Mouse (Mus musculus) pancreas, adult 10 weeks (tissue): ENCODE measurements around the gene Borcs8. TPM values are rescaled to one million over a fixed set of nuclear protein-coding genes. Genes with fewer than 3 reads are reported as not detected.

Experiments used
- polyA plus RNA-seq: library from polyadenylated mRNA; stranded (reverse); fragments of 350-450 nt; fragmentation: Illumina TruSeq; extraction: RNeasy Lipid Tissue Mini Kit (QIAGEN cat#74804); gene quantifications from one replicate; pipeline ENCODE4 v1.2.3, GENCODE M21; 2015; ENCODE audit warnings: low read depth, low replicate concordance; ENCODE audit not compliant: insufficient read depth

Gene Borcs8
- 10.1 TPM for polyA plus RNA-seq

GRCm38 (mm10) chr8:70139026-70139857, at the start of gene Borcs8, which contains the start of the genes Rfxank and Mef2b:
Gene Borcs8, plus strand, starts transcription at chr8:70139499.
Gene Rfxank, minus strand, starts transcription at chr8:70139154.
Gene Mef2b, plus strand, starts transcription at chr8:70139711.

GRCm38 (mm10) chr8:70120667-70121066, 18.6 kb upstream of the Borcs8 start, which contains the start of gene Ncan:
Gene Ncan, minus strand, starts transcription at chr8:70120873.

GRCm38 (mm10) chr8:70131166-70131883, 8.0 kb upstream of the Borcs8 start, which contains the start of gene Nr2c2ap:
Gene Nr2c2ap, plus strand, starts transcription at chr8:70131333.

GRCm38 (mm10) chr8:70172043-70172681, 32.9 kb downstream of the Borcs8 start, which contains the start of gene Tmem161a:
Gene Tmem161a, plus strand, starts transcription at chr8:70172356.

Other genes starting within 250 kb of the Borcs8 start
- gene Tssk6, start 237.3 kb upstream of the Borcs8 start, polyA plus RNA-seq, result not detected
- 45.3 TPM for gene Ndufa13, start 236.9 kb upstream of the Borcs8 start, polyA plus RNA-seq
- not detected for gene Yjefn3, start 236.8 kb upstream of the Borcs8 start, polyA plus RNA-seq
- gene Gatad2a, start 143.1 kb upstream of the Borcs8 start, polyA plus RNA-seq, result 7.8 TPM
- gene Mau2, start 96.8 kb upstream of the Borcs8 start, polyA plus RNA-seq, result 15.9 TPM
- 55.8 TPM for gene Sugp1, start 96.7 kb upstream of the Borcs8 start, polyA plus RNA-seq
- gene Tm6sf2, start 66.6 kb upstream of the Borcs8 start, polyA plus RNA-seq, result 10.5 TPM
- gene Hapln4, start 56.0 kb upstream of the Borcs8 start, polyA plus RNA-seq, result 6.6 TPM
- gene Ncan, start 18.6 kb upstream of the Borcs8 start, polyA plus RNA-seq, result not detected
- 6.3 TPM for gene Nr2c2ap, start 8.2 kb upstream of the Borcs8 start, polyA plus RNA-seq
- 5.8 TPM for gene Rfxank, start 345 bp upstream of the Borcs8 start, polyA plus RNA-seq
- gene Mef2b, start 212 bp downstream of the Borcs8 start, polyA plus RNA-seq, result not detected
- gene Tmem161a, start 32.9 kb downstream of the Borcs8 start, polyA plus RNA-seq, result 8.3 TPM
- gene Slc25a42, start 72.8 kb downstream of the Borcs8 start, polyA plus RNA-seq, result 6.8 TPM
- gene Sugp2, start 94.7 kb downstream of the Borcs8 start, polyA plus RNA-seq, result 9.1 TPM
- 5.1 TPM for gene Armc6, start 95.0 kb downstream of the Borcs8 start, polyA plus RNA-seq
- 3.4 TPM for gene Homer3, start 143.3 kb downstream of the Borcs8 start, polyA plus RNA-seq
- gene Ddx49, start 163.0 kb downstream of the Borcs8 start, polyA plus RNA-seq, result 16.1 TPM
- gene Cope, start 163.0 kb downstream of the Borcs8 start, polyA plus RNA-seq, result 97.1 TPM
- not detected for gene Cers1, start 176.3 kb downstream of the Borcs8 start, polyA plus RNA-seq
- not detected for gene Gdf1, start 190.3 kb downstream of the Borcs8 start, polyA plus RNA-seq
- gene Upf1, start 213.8 kb downstream of the Borcs8 start, polyA plus RNA-seq, result 9.1 TPM
- gene Comp, start 234.1 kb downstream of the Borcs8 start, polyA plus RNA-seq, result not detected